Mouse (Mus musculus) common myeloid progenitor, adult 5-6 weeks (primary cell): ENCODE data around the gene Ank. TPM values are rescaled to one million over a fixed set of nuclear protein-coding genes. Genes with fewer than 3 reads are reported as not detected.

Source experiments
- ATAC-seq: replicated peaks from 2 replicates; pipeline ENCODE4 v1.8.0; 2016; ENCODE audit warnings: low read depth, mild to moderate bottlenecking, moderate TSS enrichment, inconsistent platforms; ENCODE audit not compliant: poor library complexity, severe bottlenecking
- total RNA-seq: library from RNA; stranded (forward); fragments of 200-1000, 187-1606 nt; gene quantifications from 2 replicates; pipeline ENCODE4 v1.2.3, GENCODE M21; 2017

Ank gene
- total RNA-seq, 1 experiment from 2014 or later = 28.5 TPM

DNA sequence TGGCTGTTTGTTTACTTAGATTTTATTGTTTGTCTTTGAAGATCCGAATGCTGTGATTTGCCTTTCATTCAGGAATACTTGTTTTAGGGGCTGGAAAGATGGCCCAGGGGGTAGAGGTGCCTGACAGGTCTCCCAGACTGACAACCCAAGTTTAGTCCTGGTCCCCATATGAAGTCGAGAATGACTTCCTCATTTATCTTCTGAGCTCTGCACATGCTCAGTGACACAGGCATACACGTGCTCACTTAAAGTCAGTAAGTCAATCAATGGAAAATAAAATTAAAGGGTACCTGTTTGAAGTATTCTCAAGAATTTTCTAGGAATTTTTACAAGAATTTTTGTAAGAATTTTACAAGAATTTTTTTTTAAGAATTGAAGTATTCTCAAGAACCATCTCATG lies 66.6 kb downstream of the Ank start:
- ATAC-seq = peak; percentile 56; the same call in 1 of the 2 replicates

DNA sequence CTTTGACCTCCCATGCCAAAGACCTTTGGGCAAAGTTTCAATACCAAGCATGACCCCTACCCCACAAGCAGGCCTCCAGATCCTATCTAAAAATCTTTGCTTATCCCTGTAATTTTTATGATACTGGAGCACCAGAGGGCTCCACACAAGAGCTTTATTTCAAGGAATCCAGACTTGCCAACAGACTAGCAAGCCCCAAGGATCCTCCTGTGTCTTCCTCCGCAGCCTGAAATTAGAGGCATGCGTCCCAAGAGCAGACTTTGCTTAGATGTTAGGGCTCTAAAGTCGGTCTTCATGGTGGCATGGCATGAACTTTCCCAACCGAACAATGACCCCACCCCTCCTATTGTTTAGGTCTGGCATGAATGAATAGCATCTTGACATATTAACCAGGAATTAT lies 69.2 kb downstream of the Ank start:
- no peak for ATAC-seq

DNA sequence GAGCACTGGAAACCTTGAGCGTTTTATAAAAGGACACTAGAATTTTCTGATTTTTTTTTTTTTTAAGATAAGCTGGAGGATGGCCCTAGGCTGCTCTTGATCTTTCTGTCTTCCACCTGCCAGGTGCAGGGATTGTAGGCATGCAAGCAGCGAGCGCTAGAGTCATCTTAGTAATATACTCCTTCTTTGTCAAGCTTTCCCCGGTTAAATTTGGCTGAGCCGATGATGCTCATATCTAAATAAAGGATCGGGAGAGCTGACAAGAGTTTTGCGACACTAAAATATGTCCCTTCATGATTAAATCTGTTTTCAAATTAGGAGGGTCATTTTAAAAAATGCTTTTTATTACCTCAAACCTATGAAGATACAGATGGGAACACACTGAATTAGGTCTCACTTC lies 69.7 kb downstream of the Ank start:
- ATAC-seq = no peak

DNA sequence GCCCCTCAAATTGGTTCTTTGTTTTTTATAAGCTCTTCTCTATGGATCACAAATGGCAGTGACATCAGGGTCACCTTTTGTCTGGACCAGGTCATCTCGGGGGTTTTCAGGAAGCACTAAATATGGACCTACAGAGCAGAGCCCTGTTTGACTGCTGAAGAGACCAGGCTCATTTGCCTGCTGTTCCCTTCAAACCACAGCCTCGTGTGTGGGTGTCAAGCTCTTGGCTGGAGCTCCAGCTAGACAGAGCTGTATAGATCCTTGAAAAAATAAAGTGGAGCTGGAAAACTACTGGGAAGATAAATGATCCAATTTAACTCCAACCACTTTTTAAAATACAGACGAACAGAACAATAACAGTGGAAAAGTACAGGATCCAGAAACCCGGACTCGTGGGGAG lies 70.3 kb downstream of the Ank start:
- ATAC-seq = no peak

DNA sequence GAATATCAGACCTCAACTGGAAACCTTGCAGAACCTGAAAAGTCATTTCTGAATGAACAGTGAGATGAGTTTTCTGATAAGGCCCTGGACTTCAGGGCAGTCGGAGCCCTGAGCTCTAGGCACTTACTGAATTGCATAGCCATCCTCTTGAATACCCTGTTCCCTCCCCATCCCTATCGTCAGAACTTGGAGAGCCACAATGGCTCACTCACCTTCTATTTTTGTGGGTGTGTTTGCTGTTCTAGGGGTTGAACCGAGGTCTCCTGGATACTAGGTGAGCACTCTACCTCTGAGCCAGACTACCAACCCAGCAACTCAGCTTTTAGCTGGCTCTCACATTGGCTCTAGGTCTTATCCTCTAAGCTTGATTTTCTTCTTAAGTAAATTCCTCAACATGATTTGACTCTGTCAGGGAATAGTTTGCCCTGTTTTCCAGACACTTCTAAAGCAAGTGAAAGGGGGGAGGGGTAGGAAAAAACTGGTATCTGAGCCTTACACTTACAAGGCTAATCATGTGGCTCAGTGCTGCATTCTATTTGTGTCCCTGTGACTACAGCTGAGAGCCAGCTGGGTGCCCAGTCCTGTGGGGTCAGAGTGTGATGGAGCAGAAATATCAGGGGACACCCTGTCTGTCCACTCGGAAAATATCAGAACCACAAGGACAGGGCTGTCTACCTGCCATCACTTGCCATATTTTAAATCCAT lies 71.2 kb downstream of the Ank start:
- ATAC-seq = no peak

DNA sequence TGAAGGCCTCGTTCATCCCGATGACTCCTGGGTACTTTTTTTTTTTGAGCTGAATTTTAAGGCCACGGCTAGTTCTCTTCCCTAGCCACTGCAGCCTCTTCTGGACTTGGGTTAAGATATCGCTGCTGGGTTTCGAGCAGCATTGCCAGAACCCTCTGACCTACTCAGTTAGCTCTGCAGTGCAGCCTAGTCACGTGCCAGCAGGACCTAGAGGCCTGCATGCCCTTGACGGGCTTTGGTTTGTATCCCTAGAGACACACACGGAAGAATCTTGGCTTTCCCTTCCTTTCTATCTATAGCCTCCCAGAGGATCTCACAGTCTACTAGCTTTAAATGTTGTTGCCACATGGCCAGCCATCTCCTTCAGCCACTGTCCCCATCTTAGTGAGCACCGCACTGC lies 73.3 kb downstream of the Ank start:
- ATAC-seq = no peak

DNA sequence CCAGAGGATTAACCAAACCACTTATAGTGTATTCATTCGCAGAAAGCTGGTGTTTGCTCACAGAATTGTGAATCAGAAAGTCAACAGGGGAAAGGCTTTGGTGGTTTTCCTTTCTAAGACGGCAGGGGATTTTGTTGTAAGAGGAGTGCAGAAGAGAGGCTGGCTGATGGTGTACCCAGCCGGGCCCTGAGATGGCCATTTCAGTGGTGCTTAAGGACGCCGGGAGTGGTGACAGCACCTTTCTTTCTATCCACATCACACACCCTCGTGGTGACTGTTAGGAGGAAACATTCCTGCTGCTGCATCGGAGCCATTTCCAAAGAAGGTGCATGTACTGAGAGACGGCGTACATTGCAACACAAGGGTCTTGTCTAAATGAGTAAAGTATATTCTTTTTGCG lies 78.7 kb downstream of the Ank start:
- ATAC-seq = no peak

DNA sequence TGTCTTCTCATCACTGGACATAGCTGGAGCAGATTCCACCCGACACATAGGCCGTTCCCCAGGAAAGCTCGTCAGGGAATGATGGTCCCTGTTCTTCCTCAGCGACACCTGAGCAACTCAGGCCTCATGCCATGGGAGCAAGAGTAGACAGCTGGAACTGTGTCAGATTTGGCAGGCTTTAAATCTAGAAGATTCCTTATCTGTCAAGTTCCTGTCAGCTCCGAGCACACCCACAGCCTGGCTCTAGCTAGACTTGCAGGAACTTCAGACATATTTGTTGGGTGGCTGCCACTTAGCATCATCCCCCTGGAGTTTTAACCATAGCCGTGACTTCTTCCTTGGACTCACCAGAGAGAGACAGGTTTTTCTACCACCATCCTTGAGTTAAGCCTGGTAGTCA lies 81.6 kb downstream of the Ank start:
- 0 out of 2 replicates have a peak, but pooled peaks have one; percentile 15 for ATAC-seq

DNA sequence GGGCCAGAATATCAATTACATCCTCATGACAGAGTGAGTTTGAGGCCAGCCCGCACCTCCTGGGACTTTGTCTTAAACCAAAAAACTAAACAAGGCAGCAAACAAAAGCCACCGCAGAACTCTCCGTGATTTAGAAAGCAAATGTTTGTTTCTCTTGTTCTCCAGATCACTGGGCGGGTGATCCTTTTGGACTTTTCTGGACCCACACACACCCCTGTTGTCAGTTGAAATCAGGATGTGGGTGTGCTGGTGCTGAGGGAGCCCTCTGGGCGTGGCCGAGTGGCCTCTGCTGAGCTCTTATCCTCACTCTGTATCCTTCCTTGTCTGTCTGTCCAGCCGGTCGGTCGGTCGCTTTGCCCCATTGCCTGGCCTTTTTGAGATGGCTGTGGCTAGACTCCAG lies 82.6 kb downstream of the Ank start:
- no peak for ATAC-seq

DNA sequence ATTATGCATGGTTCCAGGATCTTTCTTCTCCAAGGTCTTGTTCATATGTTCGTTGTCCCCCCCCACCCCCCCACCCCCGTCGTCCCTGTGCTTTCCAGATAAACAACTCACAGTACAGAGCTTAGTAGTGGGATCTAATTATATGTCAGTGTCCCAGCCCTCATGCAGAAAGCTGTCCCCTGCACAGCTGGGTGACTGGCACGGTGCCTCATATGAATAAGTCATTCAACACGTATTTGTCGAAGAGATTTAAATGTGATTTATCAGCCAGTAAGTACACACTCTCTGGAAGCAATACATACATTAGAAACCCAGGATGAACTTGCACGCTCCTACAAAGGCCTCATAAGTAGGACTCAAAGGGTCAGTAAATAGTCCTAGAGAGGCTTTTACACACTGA lies 83.4 kb downstream of the Ank start:
- ATAC-seq = no peak

DNA sequence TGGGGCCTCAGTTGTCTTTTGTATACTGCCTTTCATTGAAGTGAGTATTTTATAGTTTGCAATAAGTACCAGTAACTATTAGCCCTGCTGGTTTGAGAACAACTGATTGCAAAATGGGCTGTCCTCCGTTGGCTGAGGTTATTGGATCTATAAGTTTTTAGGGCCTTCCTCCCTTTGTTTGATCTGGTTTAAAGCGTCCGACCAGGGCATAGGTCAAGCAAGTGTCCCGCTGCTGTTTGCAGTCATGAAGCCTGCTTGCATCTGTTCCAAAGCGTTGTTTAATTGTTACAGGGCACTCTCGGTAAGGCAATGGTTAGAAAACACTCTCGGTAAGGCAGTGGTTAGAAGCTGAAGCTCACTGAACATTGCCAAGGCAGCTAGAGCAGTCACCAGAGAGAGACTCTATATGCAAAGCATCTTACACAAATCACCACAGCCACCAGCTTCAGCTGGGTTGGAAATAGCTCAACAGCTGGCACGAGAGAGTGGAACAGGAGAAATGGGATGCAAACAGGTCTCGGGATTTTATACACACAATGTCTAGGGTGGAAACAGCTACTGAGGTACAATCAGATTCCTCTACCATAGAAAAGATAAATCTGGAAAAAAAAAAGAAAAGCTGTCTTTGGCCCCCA lies 84.0 kb downstream of the Ank start:
- no peak for ATAC-seq

DNA sequence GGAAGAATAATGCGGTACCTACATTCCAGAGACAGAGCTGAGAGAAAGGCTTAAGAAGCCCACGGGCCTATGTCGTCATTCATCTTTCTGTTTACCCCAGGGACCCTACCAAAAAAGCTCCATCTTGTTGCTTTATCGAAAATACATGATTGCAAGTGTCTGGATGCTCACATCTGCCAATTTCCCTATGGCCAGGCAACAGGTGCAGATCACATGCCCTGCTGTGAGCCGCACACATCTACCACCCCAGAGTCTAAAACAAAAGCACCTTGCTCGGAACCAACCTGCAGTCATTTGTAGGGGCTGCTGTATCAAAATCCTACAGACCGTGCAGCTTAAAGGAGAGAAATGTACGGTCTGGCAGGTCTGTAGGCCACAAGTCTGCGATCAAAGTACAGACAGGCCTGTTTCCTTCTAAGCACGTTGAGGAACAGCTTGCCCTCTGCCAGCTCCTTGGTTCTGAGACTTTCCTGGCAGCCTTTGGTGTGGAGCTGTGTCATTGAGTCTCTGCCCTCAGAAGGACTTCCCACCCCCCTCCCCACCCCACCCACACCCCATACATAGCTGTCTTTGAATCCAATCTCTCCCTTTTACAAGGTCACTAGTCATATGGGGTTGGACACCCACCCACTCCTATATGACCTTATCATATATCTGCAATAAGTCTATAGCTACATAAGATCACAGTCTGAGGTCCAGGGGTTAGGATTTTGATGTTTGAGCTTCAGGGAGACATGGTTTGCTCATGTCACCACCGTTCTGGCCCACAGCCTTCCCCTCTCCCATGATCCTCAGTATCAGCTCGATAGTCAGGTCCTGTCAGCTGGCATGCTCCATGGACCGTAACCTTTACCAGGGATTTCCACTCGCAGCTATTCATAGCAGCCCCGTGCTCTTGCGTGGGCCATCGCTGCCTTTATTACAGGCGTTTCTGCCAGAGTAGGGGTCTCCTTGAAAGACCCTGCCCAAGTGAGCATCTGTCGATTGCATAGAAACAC lies 84.9 kb downstream of the Ank start:
- ATAC-seq = no peak

DNA sequence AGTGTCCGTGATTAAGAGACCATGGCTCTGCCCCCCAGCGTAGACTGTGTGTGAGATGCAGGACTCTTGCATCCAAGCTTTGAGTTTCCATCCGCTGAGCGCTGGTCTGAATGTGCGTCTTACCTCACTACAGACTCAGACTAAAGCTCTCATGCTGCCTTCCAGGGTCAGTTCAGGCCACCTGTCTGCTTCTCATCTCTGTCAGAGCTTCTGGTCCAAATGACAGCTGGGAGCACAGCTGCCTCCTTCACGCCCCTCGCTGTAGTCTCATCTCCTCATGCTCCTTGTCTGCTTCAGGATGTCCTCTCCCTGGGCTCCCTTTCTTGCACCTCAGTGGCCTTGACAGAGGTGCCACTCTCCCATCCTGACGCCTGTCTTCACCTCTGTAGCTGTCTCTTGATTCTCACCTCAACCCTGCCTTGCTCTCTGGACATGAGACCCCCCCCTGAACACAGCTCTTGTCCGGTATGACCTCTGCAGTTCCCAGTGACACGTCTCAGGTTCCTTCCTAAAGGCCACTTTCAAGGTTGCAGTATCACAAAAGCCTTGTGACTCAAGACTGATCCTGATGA lies 85.7 kb downstream of the Ank start:
- no peak for ATAC-seq

DNA sequence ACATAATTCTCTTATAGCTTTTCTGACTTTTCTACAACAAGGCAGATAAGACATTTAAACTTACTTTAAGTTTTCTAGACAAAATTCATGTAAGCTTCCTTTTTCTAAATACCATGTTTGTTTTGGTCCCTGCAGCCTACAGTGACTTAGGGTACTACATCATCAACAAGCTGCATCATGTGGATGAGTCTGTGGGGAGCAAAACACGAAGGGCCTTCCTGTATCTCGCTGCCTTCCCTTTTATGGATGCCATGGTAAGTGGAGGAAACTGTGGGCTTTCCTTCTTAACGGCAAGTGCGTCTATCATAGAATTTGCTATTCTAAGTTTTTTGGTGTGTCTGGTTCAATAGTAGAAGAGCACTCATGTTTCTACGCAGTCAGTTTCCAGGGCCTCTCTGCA lies 87.1 kb downstream of the Ank start:
- ATAC-seq = peak; percentile 56; the same call in 1 of the 2 replicates

DNA sequence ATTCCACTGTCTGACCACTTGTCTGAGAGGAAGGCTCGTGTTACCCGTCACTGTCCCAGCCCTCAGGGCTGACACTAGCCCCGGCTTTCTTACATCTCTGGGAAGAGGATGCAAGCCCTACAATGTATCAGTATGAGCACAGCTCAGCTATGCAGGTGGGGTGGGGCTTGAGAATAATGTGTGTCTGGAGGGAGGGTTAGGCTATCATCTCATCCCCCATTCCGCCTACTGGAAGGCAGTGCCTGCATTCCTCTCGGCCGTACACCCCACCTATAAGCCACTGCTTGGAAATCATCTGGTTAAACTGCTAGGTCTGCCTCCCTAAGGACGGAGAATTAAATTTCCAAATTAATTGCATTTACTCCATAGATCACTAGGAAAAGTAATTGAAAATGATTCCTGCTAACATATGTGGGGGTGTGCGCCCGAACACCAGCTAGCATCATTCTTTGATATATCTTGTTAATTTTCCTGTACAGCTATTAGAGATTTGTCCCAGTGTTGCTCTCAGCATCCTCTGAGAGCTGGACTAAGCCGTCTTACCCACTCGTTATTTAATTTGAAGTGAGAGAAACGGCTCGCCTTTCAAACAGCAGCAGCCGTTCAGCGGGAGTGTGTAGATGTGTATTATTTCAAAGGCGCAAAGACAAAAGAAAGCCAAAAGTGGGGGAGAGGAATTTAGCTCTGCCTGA lies 92.1 kb downstream of the Ank start:
- ATAC-seq = no peak

DNA sequence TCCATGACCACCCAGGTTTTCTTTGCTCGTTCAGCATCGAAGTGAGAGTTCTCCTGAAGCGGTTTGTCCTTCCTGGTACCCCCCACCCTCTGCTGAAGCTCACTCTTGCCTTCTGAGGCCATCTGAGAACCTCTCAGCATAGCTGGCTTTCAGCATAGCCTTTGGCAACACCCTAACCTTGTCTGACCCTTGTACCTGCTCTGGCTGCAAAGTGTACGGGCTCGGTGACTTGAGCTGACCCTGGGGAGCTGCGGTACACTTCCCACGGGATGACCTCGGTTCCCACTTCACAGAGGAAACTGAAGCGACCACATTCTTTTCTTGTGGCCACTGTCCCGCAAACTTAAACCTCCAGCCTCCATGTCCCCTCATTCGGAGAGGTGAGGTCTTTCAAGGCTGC lies 93.8 kb downstream of the Ank start:
- no peak for ATAC-seq

DNA sequence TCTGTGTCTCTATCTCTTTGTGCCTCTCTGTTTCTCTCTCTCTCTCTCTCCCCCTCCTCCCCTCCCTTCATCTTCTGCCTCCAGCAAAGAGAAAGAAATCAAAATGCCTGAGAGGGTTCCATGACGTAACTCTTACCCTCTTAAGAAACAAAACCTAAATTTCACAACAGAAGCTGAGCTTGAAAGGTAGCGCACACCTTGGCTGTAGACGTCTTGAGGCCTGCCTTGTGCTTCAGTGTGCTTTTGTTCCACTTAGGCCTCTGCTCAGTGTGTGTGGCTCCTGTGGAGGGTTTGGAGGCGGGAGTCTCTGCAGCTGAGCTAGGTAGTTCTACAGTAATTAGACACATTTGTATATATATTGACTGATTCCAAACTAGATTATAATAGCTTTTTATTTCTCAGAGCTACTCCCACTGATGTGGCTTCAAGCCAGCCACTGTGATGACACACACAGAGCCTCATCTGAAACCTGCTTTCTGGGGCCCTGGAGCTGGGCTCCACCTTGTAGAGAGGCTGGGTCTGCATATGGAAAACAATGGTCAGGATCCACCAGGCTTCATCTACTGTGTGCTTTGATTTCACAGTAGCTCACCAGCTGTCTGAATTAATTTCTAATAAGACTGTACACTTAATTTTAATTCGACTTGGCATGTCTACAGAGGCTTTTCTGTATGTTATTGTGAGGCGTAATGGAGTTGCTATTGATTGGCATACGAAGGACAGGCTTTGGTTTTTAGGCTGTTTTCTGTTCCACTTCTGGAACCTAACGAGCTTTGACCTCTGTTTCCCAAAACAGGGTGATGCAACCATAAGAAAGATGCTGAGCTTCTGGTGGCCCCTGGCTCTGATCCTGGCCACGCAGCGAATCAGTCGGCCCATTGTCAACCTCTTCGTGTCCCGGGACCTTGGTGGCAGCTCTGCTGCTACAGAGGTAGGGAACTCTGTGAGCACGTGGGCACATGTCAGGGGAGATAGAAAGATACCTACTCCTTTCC lies 97.9 kb downstream of the Ank start:
- ATAC-seq = no peak

DNA sequence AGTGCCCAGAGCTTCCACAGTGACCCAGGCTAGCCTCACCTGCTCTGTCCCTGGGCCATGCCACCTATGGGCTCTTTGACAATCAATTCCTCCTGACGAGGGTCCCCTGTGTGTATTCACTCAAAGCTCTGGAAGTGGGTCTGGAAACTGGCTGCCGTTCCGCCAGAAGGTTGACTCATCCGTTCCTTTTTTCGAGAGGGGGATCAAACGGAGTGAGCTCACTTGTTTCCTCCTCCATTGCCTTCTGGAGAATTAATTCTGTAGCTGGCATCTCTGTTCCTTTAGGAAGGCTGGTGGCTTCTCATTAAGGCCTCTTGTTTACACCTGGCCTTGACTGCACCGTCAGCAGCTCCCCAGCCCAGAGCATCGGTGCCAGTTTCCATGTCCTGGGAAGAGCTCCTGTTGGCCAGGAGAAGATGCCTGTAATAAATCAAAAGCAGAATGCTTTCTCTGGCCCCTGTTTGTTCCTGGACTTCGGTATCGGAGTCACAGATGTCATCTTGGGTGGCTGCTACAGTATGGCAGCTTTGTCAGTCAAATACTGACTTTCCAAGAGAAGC lies 99.2 kb downstream of the Ank start:
- no peak for ATAC-seq
